Mouse (Mus musculus) spleen, embryonic (tissue): ENCODE measurements around the gene Slc22a18.
"Not testable (repeated sequence)": the region's sequence is repeated elsewhere in the genome, so short reads cannot be mapped to it uniquely, and the experiment has no call there.

Experiments
- CTCF ChIA-PET: fragments of 350-600 bp; sonication (Branson Sonifier 250); formaldehyde crosslinking; loops from one replicate; lab custom pipeline; 2022; lab: Charles Lee

The Slc22a18 gene

GRCm38 (mm10) chr7:143502418-143503200 lies 29.1 kb downstream of the Slc22a18 start, which contains the start of gene Phlda2:
Phlda2 (minus strand) TSS chr7:143503150.
- CTCF ChIA-PET = no interaction called here

DNA sequence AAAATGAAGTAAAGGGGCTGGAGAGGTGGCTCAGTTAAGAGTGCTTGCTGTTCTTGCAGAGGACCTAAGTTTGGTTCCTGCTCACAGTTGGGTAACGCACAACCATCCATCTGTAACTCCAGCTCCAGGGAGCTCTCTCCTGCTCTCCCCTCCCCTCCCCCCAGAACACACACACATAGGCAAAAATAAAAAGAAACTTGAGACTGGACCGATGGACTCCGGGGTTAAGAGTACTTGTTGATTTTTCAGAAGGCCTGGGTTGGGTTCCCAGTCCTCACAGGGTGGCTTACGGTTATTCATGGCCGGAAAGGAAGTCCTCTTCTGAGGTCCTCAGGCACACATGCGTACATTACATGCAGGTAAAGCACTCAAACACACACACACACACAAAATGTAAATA lies 30.4 kb downstream of the Slc22a18 start:
- CTCF ChIA-PET = no interaction called here

GRCm38 (mm10) chr7:143505411-143505810 lies 31.9 kb downstream of the Slc22a18 start:
- CTCF ChIA-PET = interaction anchor here (0.7 kb wide), 2 partner anchors 250 to 469 kb away, joined by 3 to 5 read pairs; no protein-coding TSS in a partner anchor

DNA sequence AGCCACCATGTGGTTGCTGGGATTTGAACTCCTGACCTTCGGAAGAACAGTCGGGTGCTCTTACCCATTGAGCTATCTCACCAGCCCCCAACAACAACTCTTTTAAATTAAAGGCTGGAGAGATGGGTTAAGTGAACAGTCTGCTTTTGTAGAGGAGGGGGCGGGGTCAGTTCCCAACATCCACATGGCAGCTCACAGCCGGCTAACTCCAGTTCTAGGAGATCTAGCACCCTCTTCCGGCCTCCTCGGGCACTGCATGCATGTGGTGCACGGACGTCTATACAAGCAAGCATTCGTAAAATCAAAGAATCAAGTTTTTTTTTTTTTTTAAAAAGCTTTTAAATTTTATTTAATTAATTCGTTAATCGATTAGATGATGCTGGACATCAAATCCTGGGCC lies 32.3 kb downstream of the Slc22a18 start:
- CTCF ChIA-PET = interaction anchor here (0.6 to 0.7 kb wide), 3 partner anchors 250 to 515 kb away, joined by 3 to 5 read pairs (median 3); no protein-coding TSS in a partner anchor

DNA sequence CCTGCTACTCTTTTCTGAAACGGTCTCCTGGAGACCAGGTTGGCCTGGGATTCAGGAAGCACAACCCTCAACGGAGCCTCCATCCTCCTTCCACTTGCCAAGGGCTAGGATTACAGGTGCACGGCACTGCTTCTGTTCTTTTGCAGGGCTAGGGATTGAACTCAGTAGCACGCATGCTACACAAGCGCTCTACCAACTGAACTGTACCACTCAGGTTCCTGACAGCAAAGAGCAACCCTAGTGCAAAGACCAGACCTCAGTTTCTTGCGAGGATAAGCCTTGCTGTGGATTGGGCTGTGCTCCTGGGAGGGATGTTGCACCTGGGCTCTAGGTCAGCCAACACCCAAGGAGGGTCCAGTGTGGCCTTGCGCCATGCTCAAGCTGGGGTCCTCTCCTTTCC lies 32.7 kb downstream of the Slc22a18 start:
- CTCF ChIA-PET = interaction anchor here (0.6 kb wide), 1 partner anchor 516 kb away, joined by 3 read pairs; no protein-coding TSS in a partner anchor

DNA sequence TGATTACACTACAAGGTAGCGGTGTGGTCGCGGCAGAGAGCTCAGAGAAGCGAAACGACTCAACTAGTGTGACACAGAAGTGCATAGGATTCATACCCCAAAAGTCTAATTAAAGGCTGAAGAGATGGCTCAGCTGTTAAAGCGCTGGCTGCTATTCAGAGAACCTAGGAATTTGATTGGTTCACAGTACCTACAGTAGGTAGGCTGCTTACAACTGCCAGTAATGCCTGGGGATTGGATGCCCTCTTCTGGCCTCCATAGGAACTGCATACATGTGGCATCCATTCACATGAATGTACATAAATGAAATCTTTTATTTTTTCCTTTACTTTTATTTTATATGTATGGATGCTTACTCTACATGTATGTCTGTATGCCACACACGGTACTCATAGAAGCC lies 33.1 kb downstream of the Slc22a18 start:
- CTCF ChIA-PET = no interaction called here

- CTCF ChIA-PET = no interaction called here
Measured at GRCm38 (mm10) chr7:143509566-143509965, 36.0 kb downstream of the Slc22a18 start.

- CTCF ChIA-PET = no interaction called here
Measured at GRCm38 (mm10) chr7:143510593-143511334, 37.2 kb downstream of the Slc22a18 start.

- CTCF ChIA-PET = no interaction called here
Measured at GRCm38 (mm10) chr7:143511335-143511712, 37.8 kb downstream of the Slc22a18 start.

DNA sequence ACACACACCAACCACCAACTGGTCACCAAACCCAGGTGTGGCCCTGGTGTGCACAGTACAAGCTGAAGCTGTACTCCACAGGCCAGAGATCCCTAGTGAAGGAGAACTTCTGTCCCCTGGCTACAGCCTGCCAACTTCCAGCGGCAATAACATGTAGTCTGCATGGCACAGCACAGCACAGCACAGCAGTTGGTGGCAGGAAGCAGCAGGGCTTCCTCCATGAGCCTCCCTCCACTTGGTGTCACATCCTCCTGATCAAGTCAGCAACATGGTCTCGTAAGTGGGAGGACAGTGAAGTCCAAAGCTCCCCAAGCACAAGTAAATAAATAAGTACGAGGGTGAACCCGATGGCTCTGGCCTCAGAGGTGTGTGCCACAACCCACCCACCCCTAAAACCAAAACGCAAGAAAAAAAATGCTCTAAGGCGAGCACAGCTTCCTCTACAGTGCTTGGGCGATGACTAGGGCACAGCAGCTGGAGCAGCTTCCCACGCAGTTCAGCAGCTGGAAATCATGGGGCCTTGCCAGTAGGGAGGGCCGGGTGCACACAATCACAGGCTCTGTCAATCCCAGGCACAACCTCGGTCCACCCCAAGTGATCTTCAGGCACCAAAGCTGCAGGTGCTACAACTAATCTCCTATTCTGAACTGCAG lies 40.4 kb downstream of the Slc22a18 start:
- CTCF ChIA-PET = interaction anchor here (0.7 kb wide), 1 partner anchor 190 kb away, joined by 3 read pairs; no protein-coding TSS in a partner anchor

- CTCF ChIA-PET = interaction anchor here (0.7 kb wide), 1 partner anchor 189 kb away, joined by 3 read pairs; no protein-coding TSS in a partner anchor
Measured at GRCm38 (mm10) chr7:143514416-143514768, 40.9 kb downstream of the Slc22a18 start.

DNA sequence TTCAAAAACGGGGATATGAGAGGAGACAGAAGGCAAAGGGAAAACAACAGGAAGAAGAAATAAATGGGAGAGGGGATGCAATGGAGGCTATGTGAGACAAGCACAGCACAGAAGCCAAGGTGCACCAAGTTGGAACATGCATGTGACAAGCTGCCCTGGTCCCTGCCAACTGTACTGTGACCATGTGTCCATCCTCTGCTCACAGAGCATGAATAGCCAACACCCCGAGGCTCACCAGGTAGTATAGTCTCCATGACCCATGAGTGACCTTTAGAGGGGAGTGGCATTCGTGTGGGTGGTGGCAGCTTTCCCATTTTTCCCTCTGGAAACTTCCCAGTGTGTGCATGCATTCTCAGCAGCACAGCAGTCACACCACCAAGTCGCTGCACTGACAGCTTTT lies 45.8 kb downstream of the Slc22a18 start:
- CTCF ChIA-PET = no interaction called here

DNA sequence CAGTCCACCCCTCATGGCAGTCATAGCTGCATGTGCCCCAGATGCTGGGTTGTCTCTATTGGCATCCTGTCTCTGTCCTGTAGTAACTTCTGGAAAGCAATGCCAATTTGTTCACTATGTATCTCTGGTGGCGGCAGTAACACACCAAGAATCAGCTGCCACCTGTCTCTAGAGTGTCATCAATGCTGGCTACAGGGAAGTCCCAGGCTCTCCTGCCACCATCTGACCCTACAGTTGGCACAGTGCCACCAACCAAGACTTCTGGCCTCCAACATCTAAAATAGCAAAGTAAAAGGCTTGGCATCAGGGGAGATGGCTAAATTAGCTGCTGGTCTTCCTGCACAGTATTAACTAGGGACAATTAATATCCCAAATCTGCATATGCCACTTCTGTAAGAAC lies 58.9 kb downstream of the Slc22a18 start:
- CTCF ChIA-PET = no interaction called here

DNA sequence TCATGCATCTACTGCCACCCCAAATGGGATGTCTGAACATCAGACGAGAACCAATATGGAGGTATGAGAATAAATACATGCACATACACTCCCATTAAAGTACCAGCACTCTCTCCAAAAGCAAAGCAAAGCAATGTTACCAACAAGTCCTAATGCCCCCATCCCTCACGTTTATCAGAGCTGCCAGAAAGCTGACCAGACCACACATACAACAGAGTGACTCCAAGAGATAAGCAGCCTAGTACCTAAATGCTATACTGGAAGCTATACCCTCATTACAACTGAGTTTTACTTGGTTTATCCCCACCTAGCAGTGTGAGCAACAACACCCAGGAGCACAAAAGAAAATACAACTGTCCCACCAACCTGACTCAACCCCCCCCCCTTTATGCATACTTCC lies 59.7 kb downstream of the Slc22a18 start:
- CTCF ChIA-PET = no interaction called here

DNA sequence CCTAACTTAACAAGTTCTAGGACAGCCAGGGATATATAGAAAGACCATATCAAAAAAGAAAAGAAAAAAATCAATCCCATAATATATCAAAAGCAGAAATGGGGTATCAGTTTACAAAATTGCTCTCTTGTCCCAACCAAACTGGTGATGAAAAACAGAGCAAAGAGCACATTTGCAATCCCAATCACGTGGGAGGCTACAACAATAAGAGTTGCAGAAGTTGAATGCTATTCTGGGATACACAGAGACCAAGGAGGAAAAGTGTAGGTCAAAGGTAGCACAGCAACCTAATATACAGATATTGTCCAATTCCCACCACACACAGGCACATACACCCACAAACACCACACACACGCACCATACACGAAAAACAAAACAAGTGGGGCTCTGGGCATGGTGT lies 62.7 kb downstream of the Slc22a18 start:
- CTCF ChIA-PET = no interaction called here

DNA sequence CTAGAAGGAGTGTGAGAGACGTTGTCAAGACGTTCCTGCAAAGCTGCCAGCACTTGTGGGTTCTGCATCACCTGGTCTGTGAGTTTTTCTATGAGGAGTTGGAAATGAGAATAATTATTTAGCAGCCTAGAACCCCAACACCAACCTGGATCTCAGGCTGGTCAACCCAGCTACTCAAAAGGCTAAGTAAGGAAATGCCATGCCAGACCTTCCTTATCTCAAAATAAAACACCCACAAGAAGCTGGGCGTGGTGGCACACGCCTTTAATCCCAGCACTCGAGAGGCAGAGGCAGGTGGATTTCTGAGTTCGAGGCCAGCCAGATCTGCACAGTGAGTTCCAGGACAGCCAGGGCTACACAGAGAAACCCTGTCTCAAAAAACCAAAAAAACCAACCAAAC lies 64.7 kb downstream of the Slc22a18 start:
- CTCF ChIA-PET = not testable (repeated sequence)

DNA sequence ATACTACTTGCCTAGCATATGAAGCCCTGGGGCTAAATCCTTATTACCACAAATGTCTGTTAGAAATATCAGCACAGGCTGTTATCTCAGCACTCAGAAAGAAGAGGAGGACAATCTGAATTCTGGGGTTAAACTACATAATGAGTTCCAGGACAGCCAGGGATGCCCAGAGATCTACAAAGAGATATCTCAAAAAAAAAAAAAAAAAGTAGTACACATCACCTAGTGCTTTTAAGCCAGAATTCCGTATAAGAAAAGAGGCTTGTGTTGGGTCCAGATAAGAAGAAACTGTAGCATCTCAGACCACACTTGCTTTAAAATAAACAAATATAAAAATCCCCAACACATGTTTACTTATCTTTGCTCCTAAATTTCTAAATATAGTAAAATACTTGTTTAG lies 65.1 kb downstream of the Slc22a18 start:
- CTCF ChIA-PET = no interaction called here

DNA sequence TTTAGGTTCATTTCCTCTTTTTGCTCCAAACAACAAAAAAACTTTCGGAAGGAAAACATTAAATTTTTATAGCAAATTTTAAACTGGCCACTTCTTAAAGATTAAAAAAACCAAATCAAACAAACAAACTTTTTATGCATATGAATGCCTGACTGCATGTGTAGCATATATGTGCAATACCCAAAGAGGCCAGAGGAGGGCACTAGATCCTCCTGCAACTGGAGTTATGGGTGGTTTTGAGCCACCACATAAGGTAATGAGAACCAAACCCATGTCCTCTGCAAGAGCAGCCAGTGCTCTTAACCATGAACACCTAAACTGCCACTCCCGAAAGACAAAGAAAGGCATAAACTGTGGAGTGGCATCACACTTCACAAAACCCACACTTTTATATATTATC lies 70.8 kb downstream of the Slc22a18 start:
- CTCF ChIA-PET = no interaction called here

DNA sequence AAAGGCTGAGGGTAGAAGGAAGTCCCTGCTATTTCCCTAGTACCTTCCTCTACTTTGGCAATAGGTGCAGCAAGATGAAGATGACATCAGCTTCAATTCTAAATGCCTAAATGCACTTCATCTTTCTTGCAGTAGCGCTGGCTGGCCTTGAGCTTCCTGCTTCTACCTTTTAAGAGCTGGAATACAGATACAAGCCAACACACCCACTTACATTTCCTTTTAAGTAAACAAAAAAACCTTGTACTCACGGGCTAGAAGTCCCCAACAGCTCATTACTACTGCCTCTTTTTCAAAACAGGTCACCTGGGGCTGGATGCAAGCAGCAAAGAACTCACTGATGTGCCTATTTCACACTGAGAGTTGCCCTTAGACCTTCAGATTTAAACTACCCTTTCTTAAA lies 73.0 kb downstream of the Slc22a18 start:
- CTCF ChIA-PET = no interaction called here

DNA sequence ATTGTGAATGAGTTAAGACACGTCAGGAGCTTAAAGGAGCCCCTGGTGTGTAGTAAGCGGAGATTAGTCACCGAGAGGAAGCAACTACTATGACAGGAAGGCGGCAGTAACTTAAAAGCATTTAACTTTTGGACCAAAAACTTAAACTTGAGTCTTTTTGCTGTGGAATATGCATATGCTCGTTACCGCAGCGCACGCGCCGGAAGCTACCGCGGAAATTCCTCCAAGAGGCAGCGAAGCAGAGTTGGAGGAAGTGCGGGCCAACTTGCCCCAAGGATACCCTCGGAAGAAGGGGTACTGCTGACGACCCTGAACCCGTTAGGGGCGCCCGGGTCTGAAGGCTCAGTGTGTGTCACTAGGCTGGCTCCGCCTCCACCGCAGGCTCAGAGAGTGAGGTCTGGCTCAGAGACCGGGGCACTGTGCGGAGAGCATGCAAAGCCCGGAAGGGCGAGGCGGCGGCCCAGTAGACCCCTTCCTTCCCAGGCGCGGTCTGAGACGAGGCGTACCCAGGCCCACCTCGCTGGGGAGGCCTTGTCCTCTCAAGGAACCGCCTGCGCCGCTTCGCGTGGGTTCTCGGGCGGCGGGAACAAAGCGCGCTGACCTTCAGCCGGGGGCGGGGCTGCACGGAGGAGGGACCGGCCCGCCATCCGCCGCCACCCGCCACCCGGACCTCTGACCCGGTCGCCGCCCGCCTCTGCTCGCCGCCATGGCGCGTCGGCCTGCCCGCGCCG lies 74.9 kb downstream of the Slc22a18 start:
- CTCF ChIA-PET = no interaction called here
